Mouse (Mus musculus) forebrain, embryonic 14.5 days (tissue): Measurements from ENCODE around the gene Arhgap10. TPM values are rescaled to one million over a fixed set of nuclear protein-coding genes. Genes with fewer than 3 reads are reported as not detected.
"Not testable (repeated sequence)": the region's sequence is repeated elsewhere in the genome, so short reads cannot be mapped to it uniquely, and the experiment has no call there.

Source experiments
- ATAC-seq: fragments of 200-750 bp; cut with Nextera tagmentation; 2 replicates; pipeline ENCODE4 v1.8.0; 2017; ENCODE audit warnings: mild to moderate bottlenecking, moderate library complexity
- DNase-seq: peaks from one replicate; pipeline ENCODE4 v3.0.0-alpha.2; 2015; ENCODE audit warnings: low spot score
- H3K27ac ChIP-seq: fragments of 300-500 bp; sonication (generic); 2 replicates; pipeline ENCODE4 v1.5.1; 2014; ENCODE audit warnings: low read depth, mild to moderate bottlenecking, control low read depth, low read length, moderate library complexity
- H3K27me3 ChIP-seq: fragments of 300-500 bp; sonication (generic); replicated peaks from 2 replicates; pipeline ENCODE4 v1.6.1; 2014; ENCODE audit warnings: low read length, control low read depth, mixed read lengths; ENCODE audit not compliant: control insufficient read depth, insufficient read depth
- H3K36me3 ChIP-seq: fragments of 300-500 bp; sonication (generic); 2 replicates; pipeline ENCODE4 v1.6.1; 2014; ENCODE audit warnings: low read length, control low read depth; ENCODE audit not compliant: control insufficient read depth, insufficient read depth
- H3K4me1 ChIP-seq: fragments of 300-500 bp; sonication (generic); 2 replicates; pipeline ENCODE4 v1.6.1; 2014; ENCODE audit warnings: antibody characterized with exemption, low read length, control low read depth; ENCODE audit not compliant: control insufficient read depth, insufficient read depth
- H3K4me2 ChIP-seq: fragments of 300-500 bp; sonication (generic); 2 replicates; pipeline ENCODE4 v1.6.1; 2014; ENCODE audit warnings: mild to moderate bottlenecking, control low read depth, low read length
- H3K4me3 ChIP-seq: fragments of 300-500 bp; sonication (generic); 2 replicates; pipeline ENCODE4 v1.5.1; 2014; ENCODE audit warnings: low read depth, low read length, control low read depth
- H3K9ac ChIP-seq: fragments of 300-500 bp; sonication (generic); 2 replicates; pipeline ENCODE4 v1.6.1; 2014; ENCODE audit warnings: mild to moderate bottlenecking, low read length, control low read depth, moderate library complexity
- H3K9me3 ChIP-seq: fragments of 300-500 bp; sonication (generic); replicated peaks from 2 replicates; pipeline ENCODE4 v1.6.1; 2016; ENCODE audit warnings: low read length, control low read depth, mixed read lengths; ENCODE audit not compliant: control insufficient read depth
- WGBS: fragments of 180-500 bp; shearing (Covaris S2); extraction: QIAGEN DNeasy Blood & Tissue Kit; methylation state at CpG from one replicate; pipeline ENCODE4 v1.1.7; 2014; 5-methylcytosine and 5-hydroxymethylcytosine counted together
- polyA plus RNA-seq: library from polyadenylated mRNA; unstranded; fragments of >200 nt; fragmentation: Nextera tagmentation; extraction: Ambion mirVana; gene quantifications from 2 replicates; pipeline ENCODE4 v1.2.1, GENCODE M21; 2014

Gene Arhgap10
- polyA plus RNA-seq, 1 experiment from 2014 or later: 3.6 TPM

DNA sequence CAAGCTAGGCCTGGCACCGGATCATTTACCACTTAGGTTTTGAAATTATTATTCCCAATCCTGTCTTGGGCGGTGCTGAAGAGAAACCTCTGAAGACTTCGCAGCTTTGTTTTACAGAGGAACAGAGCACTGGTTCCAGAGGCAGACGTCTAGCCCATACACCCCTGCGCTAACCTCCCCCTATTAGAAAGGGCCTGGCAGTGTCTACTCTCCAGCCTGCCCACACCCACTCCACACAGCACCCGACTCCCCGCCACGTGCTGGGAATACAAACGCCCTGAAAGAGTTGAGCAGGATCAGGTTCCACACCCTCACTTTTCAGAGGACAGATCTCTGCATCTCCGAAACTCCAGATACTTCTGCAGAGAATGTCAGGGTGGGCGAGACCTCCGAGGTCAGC, 180.5 kb downstream of the Arhgap10 start:
- ATAC-seq (no peak), DNase-seq (no peak)
- no peaks in the 10 kb centered on the region for H3K27me3 ChIP-seq
- H3K4me1 ChIP-seq: no peaks in the 10 kb centered on the region
- H3K9ac ChIP-seq: no peak overlapping the region
- no peaks in the 10 kb centered on the region for H3K9me3 ChIP-seq
- no peak overlapping the region for H3K27ac ChIP-seq
- H3K4me2 ChIP-seq: no peak overlapping the region
- 83% methylated on average over 12 of the region's 12 CpGs for WGBS
- no peaks in the 10 kb centered on the region for H3K36me3 ChIP-seq
- H3K4me3 ChIP-seq: no peak overlapping the region

DNA sequence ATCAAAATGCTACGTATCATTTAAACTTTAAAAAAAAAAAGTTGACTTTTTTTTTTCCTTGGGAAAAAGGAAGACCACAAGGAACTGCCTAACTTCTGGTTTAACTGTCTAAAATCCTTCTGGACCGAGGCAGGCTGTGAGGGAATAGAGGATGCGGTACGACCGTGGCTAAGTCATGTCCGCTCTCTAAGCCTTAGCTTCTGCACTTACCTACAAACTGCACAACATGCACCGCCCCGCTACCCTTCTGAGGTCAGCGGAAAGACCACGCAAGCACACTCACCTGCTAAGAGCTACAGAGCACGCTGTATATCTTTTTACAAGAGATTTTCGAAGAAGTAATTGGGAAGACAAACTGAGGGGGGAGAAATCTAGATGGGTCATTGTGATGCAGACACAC, 186.6 kb downstream of the Arhgap10 start:
- H3K36me3 ChIP-seq: no peaks in the 10 kb centered on the region
- no peak for ATAC-seq

DNA sequence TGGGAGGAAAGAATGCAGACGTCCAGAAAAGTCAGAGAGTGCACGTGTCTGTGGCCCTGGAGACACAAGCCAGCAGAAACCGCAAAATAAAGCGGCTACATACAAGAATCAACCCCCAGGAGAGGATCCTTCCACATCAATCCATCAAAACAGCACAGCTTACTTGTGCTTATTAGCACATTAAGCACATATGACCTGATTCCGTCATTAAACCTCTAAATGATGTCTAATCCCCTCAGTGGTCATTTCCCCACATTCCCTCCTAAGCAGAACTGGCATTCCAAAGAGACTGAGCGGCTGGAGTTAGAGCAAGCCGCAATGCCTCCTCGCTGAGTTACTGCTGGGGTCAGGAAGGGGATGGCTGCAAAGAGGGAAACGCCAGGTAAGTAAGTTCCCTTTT, 187.4 kb downstream of the Arhgap10 start:
- ATAC-seq: no peak
- DNase-seq: no peak
- Histone ChIP-seq H3K4me3 (no peak overlapping the region), H3K27ac (no peak overlapping the region), H3K9ac (no peak overlapping the region), H3K9me3 (no peaks in the 10 kb centered on the region), H3K27me3 (no peaks in the 10 kb centered on the region), H3K36me3 (no peaks in the 10 kb centered on the region), H3K4me1 (no peaks in the 10 kb centered on the region), H3K4me2 (no peak overlapping the region)
- WGBS: 58% methylated on average over 9 of the region's 9 CpGs

More for the DNA sequence above, 186.6 kb downstream of the Arhgap10 start:
- Histone ChIP-seq H3K4me3 (no peak overlapping the region), H3K4me1 (no peaks in the 10 kb centered on the region), H3K27ac (no peak overlapping the region), H3K27me3 (no peaks in the 10 kb centered on the region), H3K9ac (no peak overlapping the region), H3K9me3 (no peaks in the 10 kb centered on the region), H3K4me2 (no peak overlapping the region)
- DNase-seq: no peak
- WGBS: 92% methylated on average over 12 of the region's 12 CpGs

DNA sequence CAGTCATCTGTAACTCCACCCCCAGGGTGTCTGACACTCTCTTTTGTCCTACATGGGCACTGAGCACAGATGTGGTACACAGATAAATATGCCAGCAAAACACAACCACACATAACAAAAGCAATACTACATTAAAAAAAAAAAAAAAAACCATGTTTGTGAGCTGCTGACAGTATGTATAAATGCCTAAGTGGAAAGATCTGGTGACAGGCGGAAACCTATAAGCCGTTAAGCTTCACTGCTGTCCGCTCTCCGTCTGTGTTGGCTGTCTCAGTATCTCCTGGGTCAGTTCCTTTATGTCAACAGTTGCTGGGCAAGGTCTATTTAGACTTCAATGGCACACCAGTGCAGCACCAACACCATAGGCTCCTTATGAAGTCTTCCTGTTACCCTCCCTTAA, 188.0 kb downstream of the Arhgap10 start:
- no peak for DNase-seq
- Histone ChIP-seq H3K27me3 (no peaks in the 10 kb centered on the region), H3K9me3 (no peaks in the 10 kb centered on the region), H3K36me3 (no peaks in the 10 kb centered on the region), H3K4me3 (no peak overlapping the region), H3K9ac (no peak overlapping the region), H3K27ac (no peak overlapping the region), H3K4me1 (no peaks in the 10 kb centered on the region), H3K4me2 (no peak overlapping the region)
- 91% methylated on average over 4 of the region's 4 CpGs for WGBS
- no peak for ATAC-seq

DNA sequence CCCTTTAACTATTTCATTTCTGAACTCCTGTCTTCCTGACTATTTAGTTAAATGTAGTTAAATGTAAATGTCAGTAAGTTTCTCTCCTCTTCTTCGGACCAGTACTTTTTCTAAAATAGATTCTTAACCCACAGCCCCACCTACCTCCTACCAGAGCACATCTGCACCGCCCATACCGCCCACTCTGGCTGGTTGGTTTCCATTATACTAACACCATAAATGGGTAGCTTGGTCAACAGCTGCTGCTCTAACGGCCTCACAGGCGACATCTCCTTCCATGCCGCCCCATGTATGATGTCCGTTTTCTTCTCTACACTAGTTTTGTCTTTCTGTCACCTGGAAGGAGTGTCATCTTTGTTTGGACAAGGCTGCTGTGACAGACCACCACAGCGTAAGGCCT, 189.3 kb downstream of the Arhgap10 start:
- ATAC-seq (no peak), DNase-seq (no peak)
- no peak overlapping the region for H3K4me3 ChIP-seq
- WGBS: 93% methylated on average over 8 of the region's 8 CpGs
- H3K27ac ChIP-seq: no peak overlapping the region
- H3K9ac ChIP-seq: no peak overlapping the region
- H3K4me1 ChIP-seq: no peaks in the 10 kb centered on the region
- no peaks in the 10 kb centered on the region for H3K27me3 ChIP-seq
- H3K9me3 ChIP-seq: no peaks in the 10 kb centered on the region
- H3K4me2 ChIP-seq: no peak overlapping the region
- no peaks in the 10 kb centered on the region for H3K36me3 ChIP-seq

DNA sequence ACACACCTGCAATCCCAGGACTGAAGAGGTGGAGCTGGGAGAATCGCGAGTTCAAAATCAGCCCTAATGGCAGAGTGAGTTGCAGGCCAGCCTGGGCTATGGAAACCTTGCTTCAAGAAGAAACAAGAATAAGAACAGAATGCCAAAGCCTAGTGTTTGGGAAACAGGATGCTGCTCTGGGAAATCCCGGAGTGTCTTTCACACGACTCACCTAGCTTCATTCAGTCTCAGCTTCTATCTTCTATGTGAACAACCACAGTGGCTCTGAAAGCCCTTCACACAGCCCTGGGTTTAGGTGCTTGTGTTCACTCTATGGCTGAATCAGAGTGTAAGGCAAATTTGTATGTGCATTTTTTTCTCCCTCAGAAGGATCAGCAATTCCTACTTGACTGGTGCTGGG, 190.4 kb downstream of the Arhgap10 start:
- no peak overlapping the region for H3K4me3 ChIP-seq
- no peak for ATAC-seq
- H3K27ac ChIP-seq: no peak overlapping the region
- no peak overlapping the region for H3K9ac ChIP-seq
- no peak overlapping the region for H3K4me2 ChIP-seq
- no peaks in the 10 kb centered on the region for H3K4me1 ChIP-seq
- DNase-seq: no peak
- no peaks in the 10 kb centered on the region for H3K36me3 ChIP-seq
- no peaks in the 10 kb centered on the region for H3K27me3 ChIP-seq
- 94% methylated on average over 4 of the region's 4 CpGs for WGBS
- H3K9me3 ChIP-seq: no peaks in the 10 kb centered on the region

DNA sequence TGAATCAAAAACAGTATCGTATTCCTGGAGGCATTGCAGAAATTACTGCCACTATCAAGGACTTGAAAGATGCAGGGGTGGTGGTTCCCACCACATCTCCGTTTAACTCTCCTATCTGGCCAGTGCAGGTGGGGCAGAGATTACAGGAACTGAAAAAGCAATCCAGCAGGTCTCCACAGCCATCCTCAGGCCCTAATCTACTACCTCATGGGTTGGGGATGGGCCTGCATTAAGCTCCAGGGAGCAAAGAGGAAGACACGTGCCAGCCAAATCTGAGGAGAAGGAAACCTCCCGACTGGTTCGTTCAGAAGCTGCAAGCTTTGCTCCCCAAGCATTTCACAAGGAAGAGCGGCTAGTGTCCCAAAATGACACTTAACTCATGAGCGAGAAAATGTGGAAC, 195.0 kb downstream of the Arhgap10 start:
- H3K4me3 ChIP-seq, H3K27me3 ChIP-seq, H3K9me3 ChIP-seq, H3K4me1 ChIP-seq, H3K9ac ChIP-seq, ATAC-seq, H3K36me3 ChIP-seq, H3K4me2 ChIP-seq, H3K27ac ChIP-seq, DNase-seq: not testable (repeated sequence)
- WGBS: 88% methylated on average over 6 of the region's 7 CpGs

DNA sequence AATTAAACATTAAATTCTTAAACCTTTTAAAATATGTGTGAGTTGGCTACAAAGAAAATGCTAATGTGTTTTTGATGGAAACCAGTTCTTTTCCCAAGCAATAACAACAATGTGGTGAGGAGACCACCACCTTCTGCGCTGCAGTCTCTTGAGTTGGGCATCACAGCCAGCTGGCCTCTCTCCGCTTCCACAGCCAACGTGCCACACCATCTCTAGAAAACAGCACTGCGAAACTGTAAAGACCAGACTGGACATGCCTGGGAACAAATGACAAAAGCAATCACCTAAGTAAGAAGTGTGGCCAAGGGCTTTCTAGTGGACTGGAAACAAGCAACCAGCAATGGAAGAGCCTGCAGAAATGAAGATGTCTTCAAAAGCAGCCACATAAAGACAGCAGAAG, 195.9 kb downstream of the Arhgap10 start:
- no peaks in the 10 kb centered on the region for H3K36me3 ChIP-seq
- no peaks in the 10 kb centered on the region for H3K27me3 ChIP-seq
- no peak overlapping the region for H3K4me2 ChIP-seq
- WGBS: 94% methylated on average over 4 of the region's 4 CpGs
- H3K4me3 ChIP-seq: no peak overlapping the region
- H3K4me1 ChIP-seq: no peaks in the 10 kb centered on the region
- H3K9me3 ChIP-seq: no peaks in the 10 kb centered on the region
- H3K27ac ChIP-seq: no peak overlapping the region
- ATAC-seq: no peak
- H3K9ac ChIP-seq: no peak overlapping the region
- DNase-seq: no peak

DNA sequence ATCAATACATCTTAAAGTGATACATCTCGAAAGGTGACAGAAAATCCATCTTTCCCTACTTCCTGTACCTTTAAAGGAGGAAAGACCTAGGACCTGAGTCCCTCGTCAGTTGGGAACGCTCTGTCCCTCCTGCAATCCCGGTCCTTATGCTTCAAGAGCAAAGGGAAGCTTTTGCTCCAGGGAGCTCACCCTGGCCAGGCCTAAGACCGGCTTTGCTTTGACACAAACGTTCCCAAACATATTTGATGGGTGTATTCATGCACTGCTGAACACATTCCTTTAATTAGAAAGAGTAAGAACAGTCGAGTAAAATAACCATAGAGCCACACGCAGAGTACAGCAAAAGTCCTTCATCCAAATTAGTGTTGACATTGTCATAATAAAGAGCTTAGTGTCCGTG, 199.2 kb downstream of the Arhgap10 start:
- 53% methylated on average over 9 of the region's 9 CpGs for whole genome bisulfite sequencing
- Histone ChIP-seq H3K4me2 (no peak overlapping the region), H3K9me3 (no peaks in the 10 kb centered on the region), H3K4me1 (no peaks in the 10 kb centered on the region), H3K9ac (no peak overlapping the region), H3K27me3 (no peaks in the 10 kb centered on the region), H3K4me3 (no peak overlapping the region), H3K36me3 (no peaks in the 10 kb centered on the region), H3K27ac (no peak overlapping the region)
- ATAC-seq (no peak), DNase-seq (no peak)
